Mouse (Mus musculus): ENCODE measurements at regions not wholly inside any gene's neighbourhood (a gene's known extent, or its start where the extent isn't known, plus 50 kb on each side); places are given as distances from the start of the nearest gene placed in this dataset.

DNA sequence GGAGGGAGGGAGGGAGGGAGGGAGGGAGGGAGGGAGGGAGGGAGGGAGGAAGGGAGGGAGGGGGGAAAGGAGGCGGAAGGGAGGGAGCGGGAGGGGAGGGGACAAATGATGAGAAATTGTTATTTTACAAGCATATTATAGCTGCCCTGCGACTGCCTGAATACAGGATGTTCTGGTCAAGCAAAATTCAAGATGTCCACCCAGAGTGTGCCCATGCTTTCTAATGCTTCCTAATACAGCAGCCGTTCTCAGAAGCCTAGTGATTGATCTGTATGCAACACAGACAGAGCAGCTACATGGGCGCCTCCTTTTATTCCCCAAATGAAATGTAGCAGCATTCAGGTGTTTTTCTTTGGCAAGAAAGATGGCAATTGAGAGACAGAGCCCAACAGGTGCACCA lies 434.9 kb downstream of the Gxylt1 start:
- H3K9ac ChIP-seq (replicated peaks; ENCODE audit: low read length) = no peak overlapping the region
- H3K27me3 ChIP-seq (ENCODE audit: insufficient read depth, low read length) = no peaks in the 10 kb centered on the region
- no peak overlapping the region for H3K4me3 ChIP-seq (ENCODE audit: low read length)
- no peaks in the 10 kb centered on the region for H3K9me3 ChIP-seq (ENCODE audit: low read length)
- WGBS = 39% methylated on average over 5 of the region's 5 CpGs
- no peaks in the 10 kb centered on the region for H3K4me1 ChIP-seq (ENCODE audit: insufficient read depth, low read length)
- TF ChIP-seq CTCF (IDR thresholded peaks at IDR 0.05; ENCODE audit: low read depth) = no peak
- H3K27ac ChIP-seq = peak overlapping the region; percentile 52; the same call in 1 of the 2 replicates
- peak; percentile 55 for ATAC-seq
- no peaks in the 10 kb centered on the region for H3K36me3 ChIP-seq (ENCODE audit: insufficient read depth, low read length)
- H3K4me2 ChIP-seq (ENCODE audit: low read depth, low read length) = no peak overlapping the region
- no peak for DNase-seq (ENCODE audit: low spot score)

DNA sequence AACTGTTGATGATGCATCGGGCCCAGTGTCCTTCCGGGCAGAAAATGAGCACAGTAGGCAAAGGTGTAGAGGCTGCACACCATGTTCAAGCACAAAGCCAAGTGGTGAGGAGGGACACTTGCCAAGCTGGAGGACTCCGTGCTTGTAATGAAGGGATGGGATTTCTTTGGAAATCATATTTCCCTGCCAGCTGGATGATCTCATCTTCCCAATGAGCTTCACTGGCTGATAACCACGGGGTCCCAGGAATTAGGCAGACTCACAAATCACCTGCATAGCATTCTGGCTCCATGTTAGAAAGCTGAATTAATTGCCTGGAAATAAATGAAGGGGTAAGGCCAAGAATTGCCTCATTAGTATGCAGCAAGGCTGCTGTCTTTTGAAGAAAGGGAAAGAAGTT lies 435.4 kb downstream of the Gxylt1 start:
- Histone ChIP-seq H3K36me3 (ENCODE audit: insufficient read depth, low read length) (no peaks in the 10 kb centered on the region), H3K27ac (no peak overlapping the region), H3K27me3 (ENCODE audit: insufficient read depth, low read length) (no peaks in the 10 kb centered on the region), H3K9ac (replicated peaks; ENCODE audit: low read length) (no peak overlapping the region), H3K4me3 (ENCODE audit: low read length) (no peak overlapping the region), H3K9me3 (ENCODE audit: low read length) (no peaks in the 10 kb centered on the region), H3K4me1 (ENCODE audit: insufficient read depth, low read length) (no peaks in the 10 kb centered on the region), H3K4me2 (ENCODE audit: low read depth, low read length) (no peak overlapping the region)
- DNase-seq (ENCODE audit: low spot score) (peak; percentile 84), ATAC-seq (peak; percentile 75)
- no peak for TF ChIP-seq CTCF (IDR thresholded peaks at IDR 0.05; ENCODE audit: low read depth)
- WGBS = 34% methylated on average over 4 of the region's 4 CpGs

DNA sequence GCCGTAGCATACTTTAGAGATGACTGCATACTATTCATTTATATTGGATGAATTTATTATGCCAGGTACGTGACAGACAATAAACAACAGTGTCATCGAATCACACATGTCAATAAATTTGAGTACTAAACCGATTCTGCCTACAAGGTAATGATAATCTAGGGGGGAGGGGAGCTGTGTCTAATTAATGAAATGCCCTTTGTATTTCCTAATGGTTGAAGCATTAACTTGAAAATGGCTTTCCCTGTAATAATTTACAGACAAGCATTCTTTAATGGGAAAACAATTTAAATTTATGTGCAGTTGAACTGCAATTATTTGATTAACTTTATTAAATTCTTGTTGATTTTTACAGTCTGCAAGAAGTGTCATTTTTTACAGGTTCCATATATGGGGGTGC lies 429.5 kb downstream of the Pdzrn4 start:
- Histone ChIP-seq H3K27ac (no peak overlapping the region), H3K4me2 (ENCODE audit: low read depth, low read length) (no peak overlapping the region), H3K36me3 (ENCODE audit: insufficient read depth, low read length) (no peaks in the 10 kb centered on the region), H3K4me1 (ENCODE audit: insufficient read depth, low read length) (no peaks in the 10 kb centered on the region), H3K9me3 (ENCODE audit: low read length) (no peaks in the 10 kb centered on the region), H3K4me3 (ENCODE audit: low read length) (no peak overlapping the region), H3K9ac (replicated peaks; ENCODE audit: low read length) (no peak overlapping the region), H3K27me3 (ENCODE audit: insufficient read depth, low read length) (no peaks in the 10 kb centered on the region)
- WGBS = 69% methylated on average over 4 of the region's 4 CpGs
- no peak for TF ChIP-seq CTCF (IDR thresholded peaks at IDR 0.05; ENCODE audit: low read depth)
- ATAC-seq (no peak), DNase-seq (ENCODE audit: low spot score) (no peak)

Data from hindbrain, postnatal 0 days (tissue).